Mouse (Mus musculus) ovary, adult 2 months (tissue): Measurements from ENCODE around the gene Vmn1r79. TPM values are rescaled to one million over a fixed set of nuclear protein-coding genes. Genes with fewer than 3 reads are reported as not detected.

Source experiments
- polyA plus RNA-seq: library from polyadenylated mRNA; depleted of rRNA; stranded (reverse); fragments of >200 nt; gene quantifications from 2 replicates; pipeline ENCODE4 v1.2.3, GENCODE M21; 2012; rRNA removed

The Vmn1r79 gene
- polyA plus RNA-seq = not detected in 2 replicates

GRCm38 (mm10) chr7:12170979-12171378 lies at the start of gene Vmn1r79:
TSS of gene Vmn1r79 (plus strand) at chr7:12171279.

GRCm38 (mm10) chr7:12149957-12150356 lies 21.1 kb upstream of the Vmn1r79 start, which contains the start of gene Vmn1r78:
TSS of gene Vmn1r78 (plus strand) at chr7:12150257.

GRCm38 (mm10) chr7:12188986-12189385 lies 17.9 kb downstream of the Vmn1r79 start, which contains the start of gene Vmn1r80:
TSS of gene Vmn1r80 (plus strand) at chr7:12189286.

Other genes starting within 250 kb of the Vmn1r79 start
- gene Vmn1r76, start 233.1 kb upstream of the Vmn1r79 start, polyA plus RNA-seq = not detected in 2 replicates
- gene Vmn1r77, start 134.5 kb upstream of the Vmn1r79 start, polyA plus RNA-seq = not detected in 2 replicates
- not detected in 2 replicates for gene Vmn1r78, start 21.0 kb upstream of the Vmn1r79 start, polyA plus RNA-seq
- gene Vmn1r80, start 18.0 kb downstream of the Vmn1r79 start, polyA plus RNA-seq = not detected in 2 replicates
- not detected in 2 replicates for gene Vmn1r81, start 97.0 kb downstream of the Vmn1r79 start, polyA plus RNA-seq
- not detected in 2 replicates for gene Vmn1r82, start 129.2 kb downstream of the Vmn1r79 start, polyA plus RNA-seq
- not detected in 2 replicates for gene Vmn1r83, start 158.2 kb downstream of the Vmn1r79 start, polyA plus RNA-seq
- gene Vmn1r84, start 198.0 kb downstream of the Vmn1r79 start, polyA plus RNA-seq = not detected in 2 replicates